Mouse (Mus musculus) intestine, postnatal 0 days (tissue): ENCODE data around the gene Gdf10. TPM values are rescaled to one million over a fixed set of nuclear protein-coding genes. Genes with fewer than 3 reads are reported as not detected.
A peak's percentile ranks its signal among the peaks of the same experiment; 100 is the strongest.

Experiments
- ATAC-seq: fragments of 200-750 bp; cut with Nextera tagmentation; 2 replicates; pipeline ENCODE4 v1.8.0; 2017; ENCODE audit warnings: mild to moderate bottlenecking, moderate TSS enrichment, moderate library complexity
- H3K27ac ChIP-seq: fragments of 300-500 bp; sonication (generic); 2 replicates; pipeline ENCODE4 v1.5.1; 2014; ENCODE audit warnings: mild to moderate bottlenecking, low read depth, low read length, moderate library complexity
- H3K27me3 ChIP-seq: fragments of 300-500 bp; sonication (generic); replicated peaks from 2 replicates; pipeline ENCODE4 v1.6.1; 2014; ENCODE audit warnings: low read length, mixed read lengths; ENCODE audit not compliant: control insufficient read depth, insufficient read depth
- H3K36me3 ChIP-seq: fragments of 300-500 bp; sonication (generic); 2 replicates; pipeline ENCODE4 v1.6.1; 2014; ENCODE audit warnings: mild to moderate bottlenecking, moderate library complexity; ENCODE audit not compliant: control insufficient read depth, insufficient read depth
- H3K4me1 ChIP-seq: fragments of 300-500 bp; sonication (generic); replicated peaks from 2 replicates; pipeline ENCODE4 v1.6.1; 2014; ENCODE audit warnings: antibody characterized with exemption, low read length, mixed read lengths; ENCODE audit not compliant: control insufficient read depth, insufficient read depth
- H3K4me2 ChIP-seq: fragments of 300-500 bp; sonication (generic); replicated peaks from 2 replicates; pipeline ENCODE4 v1.6.1; 2014; ENCODE audit warnings: low read depth, mild to moderate bottlenecking, moderate library complexity
- H3K4me3 ChIP-seq: fragments of 300-500 bp; sonication (generic); 2 replicates; pipeline ENCODE4 v1.5.1; 2014; ENCODE audit warnings: low read depth, low read length
- H3K9ac ChIP-seq: fragments of 300-500 bp; sonication (generic); 2 replicates; pipeline ENCODE4 v1.6.1; 2014; ENCODE audit warnings: mild to moderate bottlenecking, low read depth, low read length
- H3K9me3 ChIP-seq: fragments of 300-500 bp; sonication (generic); 2 replicates; pipeline ENCODE4 v1.6.1; 2016; ENCODE audit warnings: mixed run types; ENCODE audit not compliant: control insufficient read depth
- CTCF ChIP-seq: sonication (generic); IDR thresholded peaks from 2 replicates; pipeline ENCODE4 v1.5.1; 2016; ENCODE audit warnings: low read depth, mild to moderate bottlenecking, control low read depth, antibody characterized with exemption, moderate library complexity
- WGBS: fragments of 180-500 bp; shearing (Covaris S2); extraction: QIAGEN DNeasy Blood & Tissue Kit; methylation state at CpG from one replicate; pipeline ENCODE4 v1.1.7; 2014; 5-methylcytosine and 5-hydroxymethylcytosine counted together
- polyA plus RNA-seq: library from polyadenylated mRNA; unstranded; fragments of >200 nt; fragmentation: Nextera tagmentation; extraction: Ambion mirVana; gene quantifications from 2 replicates; pipeline ENCODE4 v1.2.1, GENCODE M21; 2015

Gene Gdf10
- polyA plus RNA-seq, 1 experiment from 2014 or later, result 4.4 TPM

DNA sequence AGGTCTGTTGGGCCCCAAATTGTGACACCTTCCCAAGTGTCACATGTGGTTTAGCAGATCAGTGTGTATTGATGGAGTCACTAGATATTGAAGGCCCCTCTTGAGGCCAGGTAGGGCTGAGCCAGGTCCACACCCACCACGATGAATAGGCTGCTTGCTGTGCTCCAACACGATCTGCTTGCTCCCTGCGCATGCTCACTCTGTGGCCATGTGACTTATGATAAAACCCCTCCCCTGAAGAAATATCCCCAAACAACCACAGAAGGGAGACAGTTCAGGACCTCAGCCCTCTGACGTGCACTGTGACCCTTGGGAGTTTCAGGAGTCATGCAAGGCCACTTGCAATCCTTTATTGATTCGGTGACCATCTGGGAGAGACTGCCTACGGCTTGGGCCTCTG is 22.7 kb downstream of the Gdf10 start:
- no peaks in the 10 kb centered on the region for H3K27me3 ChIP-seq
- H3K9ac ChIP-seq, result no peak overlapping the region
- no peak for TF ChIP-seq CTCF
- WGBS, result 70% methylated on average over 6 of the region's 6 CpGs
- no peaks in the 10 kb centered on the region for H3K4me1 ChIP-seq
- H3K4me3 ChIP-seq, result no peak overlapping the region
- H3K36me3 ChIP-seq, result no peaks in the 10 kb centered on the region
- no peaks in the 10 kb centered on the region for H3K9me3 ChIP-seq
- no peak overlapping the region for H3K4me2 ChIP-seq
- ATAC-seq, result no peak
- H3K27ac ChIP-seq, result no peak overlapping the region

DNA sequence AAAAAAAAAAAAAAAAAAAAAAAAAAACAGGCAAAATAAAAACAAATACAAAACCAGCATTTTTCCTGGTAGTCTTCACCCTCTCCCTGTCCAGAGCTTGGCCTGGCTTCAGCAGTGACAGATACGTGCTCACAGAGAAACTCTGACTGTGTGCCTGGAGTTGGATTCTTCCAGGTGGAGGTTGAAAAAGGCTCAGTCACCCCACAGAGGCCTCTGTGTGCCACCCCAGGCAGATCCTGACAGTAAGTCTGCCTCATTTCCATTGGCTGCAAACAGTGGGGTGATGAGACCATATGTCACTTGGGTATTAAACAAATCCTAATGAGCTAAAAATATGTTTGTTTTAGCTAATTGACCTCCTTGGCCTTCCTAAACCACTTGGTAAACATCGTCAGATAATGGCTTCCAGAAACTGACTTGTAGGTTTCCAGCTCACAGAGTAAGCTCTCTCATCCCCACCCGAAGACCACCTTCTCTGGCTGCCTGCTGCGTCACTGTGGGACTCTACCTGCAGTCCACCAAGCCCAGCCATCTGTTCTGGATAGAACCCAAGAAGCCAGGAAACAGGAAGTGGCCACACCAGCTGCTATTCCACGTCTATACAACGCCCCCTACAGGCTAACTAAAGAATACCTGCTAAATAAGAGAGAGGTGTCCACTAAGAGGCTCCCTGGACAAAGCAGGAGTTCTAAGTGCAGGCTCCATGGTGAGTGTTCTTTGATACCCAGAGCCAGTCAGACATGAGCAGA is 29.0 kb downstream of the Gdf10 start:
- TF ChIP-seq CTCF, result peak; percentile 36
- Histone ChIP-seq H3K9me3 (no peaks in the 10 kb centered on the region), H3K4me3 (no peak overlapping the region), H3K9ac (no peak overlapping the region), H3K27ac (no peak overlapping the region), H3K36me3 (no peaks in the 10 kb centered on the region), H3K27me3 (no peaks in the 10 kb centered on the region), H3K4me1 (no peaks in the 10 kb centered on the region), H3K4me2 (no peak overlapping the region)
- ATAC-seq, result no peak
- 42% methylated on average over 6 of the region's 6 CpGs for WGBS

GRCm38 (mm10) chr14:33953761-33954160 is 30.4 kb downstream of the Gdf10 start, which contains the start of gene Rbp3:
TSS of gene Rbp3 (plus strand) at chr14:33954003.
- 81% methylated on average over 5 of the region's 5 CpGs for WGBS

GRCm38 (mm10) chr14:33956055-33956454 is 32.7 kb downstream of the Gdf10 start:
- H3K27me3 ChIP-seq, result no peaks in the 10 kb centered on the region
- no peak overlapping the region for H3K27ac ChIP-seq
- no peak overlapping the region for H3K4me2 ChIP-seq
- no peak overlapping the region for H3K4me3 ChIP-seq
- H3K9ac ChIP-seq, result no peak overlapping the region
- 72% methylated on average over 13 of the region's 13 CpGs for WGBS
- ATAC-seq, result no peak
- no peaks in the 10 kb centered on the region for H3K9me3 ChIP-seq
- H3K4me1 ChIP-seq, result no peaks in the 10 kb centered on the region
- peak; percentile 28 for TF ChIP-seq CTCF
- H3K36me3 ChIP-seq, result no peaks in the 10 kb centered on the region

More at GRCm38 (mm10) chr14:33953761-33954160, 30.4 kb downstream of the Gdf10 start, which contains the start of gene Rbp3:
- no peaks in the 10 kb centered on the region for H3K27me3 ChIP-seq
- no peaks in the 10 kb centered on the region for H3K4me1 ChIP-seq
- no peak within 1 kb of the TSS for H3K9ac ChIP-seq
- ATAC-seq, result no peak
- H3K27ac ChIP-seq, result no peak within 1 kb of the TSS
- H3K4me3 ChIP-seq, result no peak within 1 kb of the TSS
- no peak within 1 kb of the TSS for H3K4me2 ChIP-seq
- H3K36me3 ChIP-seq, result no peaks in the 10 kb centered on the region
- H3K9me3 ChIP-seq, result no peaks in the 10 kb centered on the region
- TF ChIP-seq CTCF, result no peak

DNA sequence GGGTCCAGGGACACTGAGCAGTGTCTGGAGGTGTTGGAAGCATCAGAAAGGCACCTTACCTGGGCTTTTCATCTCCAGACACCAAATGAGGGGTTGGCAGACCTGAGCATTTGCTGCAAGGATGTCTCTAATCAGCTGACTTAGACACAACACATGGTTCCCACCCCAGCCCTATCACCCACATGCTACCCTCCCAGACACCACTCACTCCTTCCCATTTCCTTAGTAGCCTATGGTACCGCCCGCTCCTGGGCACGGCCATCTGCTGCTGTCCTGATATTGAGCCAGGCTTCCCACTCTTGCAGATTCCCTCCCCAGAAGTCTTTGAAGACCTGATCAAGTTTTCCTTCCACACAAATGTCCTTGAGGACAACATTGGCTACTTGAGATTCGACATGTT is 34.8 kb downstream of the Gdf10 start:
- Histone ChIP-seq H3K4me1 (no peaks in the 10 kb centered on the region), H3K9me3 (no peaks in the 10 kb centered on the region), H3K27ac (no peak overlapping the region), H3K27me3 (no peaks in the 10 kb centered on the region), H3K9ac (no peak overlapping the region), H3K4me2 (no peak overlapping the region), H3K36me3 (no peaks in the 10 kb centered on the region), H3K4me3 (no peak overlapping the region)
- WGBS, result 86% methylated on average over 4 of the region's 4 CpGs
- ATAC-seq, result no peak
- TF ChIP-seq CTCF, result no peak

- TF ChIP-seq CTCF, result no peak
- WGBS, result 46% methylated on average over 3 of the region's 3 CpGs
- H3K4me3 ChIP-seq, result no peak overlapping the region
- H3K4me2 ChIP-seq, result no peak overlapping the region
- ATAC-seq, result no peak
- no peak overlapping the region for H3K27ac ChIP-seq
- H3K27me3 ChIP-seq, result no peaks in the 10 kb centered on the region
- H3K4me1 ChIP-seq, result no peaks in the 10 kb centered on the region
- H3K9ac ChIP-seq, result no peak overlapping the region
- no peaks in the 10 kb centered on the region for H3K9me3 ChIP-seq
- no peaks in the 10 kb centered on the region for H3K36me3 ChIP-seq
Observed at GRCm38 (mm10) chr14:33958841-33959240, 35.5 kb downstream of the Gdf10 start.
